Mouse (Mus musculus): Measurements from ENCODE around the gene Cldn24.

DNA sequence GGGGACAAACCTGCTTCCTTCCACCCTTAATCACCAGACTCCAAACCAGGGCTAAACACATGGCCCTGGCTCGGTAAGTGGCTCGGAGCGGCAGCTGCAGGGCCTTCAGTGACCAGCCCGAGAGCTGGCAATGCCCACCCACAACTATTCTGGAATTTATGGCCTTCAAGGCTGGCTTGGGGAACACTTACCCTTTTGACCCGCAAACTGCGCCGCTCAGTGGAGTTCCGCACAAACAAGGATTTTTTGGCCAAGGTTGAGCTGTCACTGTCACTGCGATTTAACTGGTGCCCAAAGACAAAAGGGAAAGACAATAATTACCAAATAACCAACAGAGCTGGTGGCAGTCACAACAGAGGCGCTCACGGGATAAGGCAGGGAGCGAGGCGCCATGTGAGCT lies 24.0 kb downstream of the Cldn24 start:
- TF ChIP-seq CTCF (conservative IDR thresholded peaks at IDR 0.05; ENCODE audit: low read length): no peak
- no peak for TF ChIP-seq NANOG (IDR thresholded peaks at IDR 0.05; ENCODE audit: borderline replicate concordance, low read length)
- no peak for TF ChIP-seq POU5F1 (IDR thresholded peaks at IDR 0.05; ENCODE audit: borderline replicate concordance, low read length)

All from E14TG2a.4 (cell line).